Mouse (Mus musculus): ENCODE results near the gene Pdk1.

- TF ChIP-seq CTCF (IDR thresholded peaks at IDR 0.05; ENCODE audit: low read depth) (no peak), EP300 (IDR thresholded peaks at IDR 0.05; ENCODE audit: low read depth) (no peak)
These were observed 40.9 kb downstream of the Pdk1 start for GRCm38 (mm10) chr2:71913911-71914310.

Data from liver, postnatal 0 days (tissue).